Mouse (Mus musculus) lung, embryonic 16.5 days (tissue): ENCODE results near the gene Vps13d. TPM values are rescaled to one million over a fixed set of nuclear protein-coding genes. Genes with fewer than 3 reads are reported as not detected.

Source experiments
- ATAC-seq: fragments of 200-750 bp; cut with Nextera tagmentation; 2 replicates; pipeline ENCODE4 v1.8.0; 2017; ENCODE audit warnings: low read depth, mild to moderate bottlenecking, moderate library complexity
- H3K27ac ChIP-seq: fragments of 300-500 bp; sonication (generic); 2 replicates; pipeline ENCODE4 v1.5.1; 2014; ENCODE audit warnings: mild to moderate bottlenecking, control low read depth, low read length
- H3K27me3 ChIP-seq: fragments of 300-500 bp; sonication (generic); 2 replicates; pipeline ENCODE4 v1.6.1; 2014; ENCODE audit warnings: low read depth, low read length, mixed read lengths; ENCODE audit not compliant: control insufficient read depth, insufficient read depth
- H3K36me3 ChIP-seq: fragments of 300-500 bp; sonication (generic); 2 replicates; pipeline ENCODE4 v1.6.1; 2014; ENCODE audit warnings: low read length; ENCODE audit not compliant: control insufficient read depth, insufficient read depth
- H3K4me1 ChIP-seq: fragments of 300-500 bp; sonication (generic); replicated peaks from 2 replicates; pipeline ENCODE4 v1.6.1; 2014; ENCODE audit warnings: low read length, mixed read lengths; ENCODE audit not compliant: control insufficient read depth, insufficient read depth
- H3K4me2 ChIP-seq: fragments of 300-500 bp; sonication (generic); 2 replicates; pipeline ENCODE4 v1.6.1; 2014; ENCODE audit warnings: low read depth, low read length, control low read depth
- H3K4me3 ChIP-seq: fragments of 300-500 bp; sonication (generic); 2 replicates; pipeline ENCODE4 v1.5.1; 2014; ENCODE audit warnings: mild to moderate bottlenecking, low read length, control low read depth
- H3K9ac ChIP-seq: fragments of 300-500 bp; sonication (generic); 2 replicates; pipeline ENCODE4 v1.6.1; 2014; ENCODE audit warnings: low read length, control low read depth
- H3K9me3 ChIP-seq: fragments of 300-500 bp; sonication (generic); 2 replicates; pipeline ENCODE4 v1.6.1; 2016; ENCODE audit warnings: low read length; ENCODE audit not compliant: control insufficient read depth
- WGBS: fragments of 180-500 bp; shearing (Covaris S2); extraction: QIAGEN DNeasy Blood & Tissue Kit; methylation state at CpG from one replicate; pipeline ENCODE4 v1.1.7; 2014; 5-methylcytosine and 5-hydroxymethylcytosine counted together
- polyA plus RNA-seq: library from polyadenylated mRNA; unstranded; fragments of >200 nt; fragmentation: Nextera tagmentation; extraction: Ambion mirVana; gene quantifications from 2 replicates; pipeline ENCODE4 v1.2.1, GENCODE M21; 2015

The Vps13d gene
- polyA plus RNA-seq, 1 experiment from 2014 or later: 5.9 TPM

- no peak overlapping the region for H3K4me2 ChIP-seq
These were observed 139.0 kb downstream of the Vps13d start for GRCm38 (mm10) chr4:145055792-145056191.

GRCm38 (mm10) chr4:145054369-145054768 lies 140.4 kb downstream of the Vps13d start:
- H3K4me2 ChIP-seq: no peak overlapping the region
- WGBS: 64% methylated on average over 3 of the region's 3 CpGs
- H3K4me3 ChIP-seq: no peak overlapping the region
- H3K27ac ChIP-seq: no peak overlapping the region
- H3K9ac ChIP-seq: no peak overlapping the region
- peaks cover 15% of the 10 kb centered on the region; the same call in 1 of the 2 replicates for H3K36me3 ChIP-seq
- no peak for ATAC-seq
- H3K4me1 ChIP-seq: peaks cover 9% of the 10 kb centered on the region; the same call in 1 of the 2 replicates
- H3K27me3 ChIP-seq: no peaks in the 10 kb centered on the region
- H3K9me3 ChIP-seq: no peaks in the 10 kb centered on the region

More at GRCm38 (mm10) chr4:145055792-145056191, 139.0 kb downstream of the Vps13d start:
- H3K27me3 ChIP-seq: no peaks in the 10 kb centered on the region
- no peak overlapping the region for H3K27ac ChIP-seq
- no peak overlapping the region for H3K9ac ChIP-seq
- H3K36me3 ChIP-seq: peaks cover 20% of the 10 kb centered on the region; the same call in 1 of the 2 replicates
- H3K9me3 ChIP-seq: no peaks in the 10 kb centered on the region
- WGBS: 85% methylated on average over 3 of the region's 3 CpGs
- H3K4me3 ChIP-seq: no peak overlapping the region
- H3K4me1 ChIP-seq: peaks cover 9% of the 10 kb centered on the region; the same call in 1 of the 2 replicates
- no peak for ATAC-seq

DNA sequence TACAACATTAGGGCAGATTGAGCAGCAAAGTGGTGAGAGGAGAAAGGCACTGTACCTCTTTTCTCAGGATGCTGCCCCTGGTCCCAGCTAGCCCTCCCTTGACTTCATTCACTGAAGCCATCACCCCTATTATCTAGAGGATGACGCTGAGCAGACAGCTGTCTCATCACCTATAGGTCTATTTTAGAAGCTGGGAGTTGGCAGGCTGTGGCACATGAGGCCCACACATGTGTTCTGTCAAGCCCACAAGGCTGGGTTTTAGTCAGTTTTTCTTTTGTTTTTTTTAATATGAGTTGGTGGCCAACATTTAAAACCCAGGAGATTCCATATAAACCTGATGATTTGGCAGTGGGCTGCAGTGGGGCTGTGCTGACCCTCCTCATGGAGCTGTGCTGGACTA lies 142.1 kb downstream of the Vps13d start:
- peaks cover 9% of the 10 kb centered on the region; the same call in 1 of the 2 replicates for H3K4me1 ChIP-seq
- no peaks in the 10 kb centered on the region for H3K27me3 ChIP-seq
- H3K36me3 ChIP-seq: peaks cover 15% of the 10 kb centered on the region; the same call in 1 of the 2 replicates
- ATAC-seq: no peak
- no peak overlapping the region for H3K4me2 ChIP-seq
- no peak overlapping the region for H3K27ac ChIP-seq
- no peak overlapping the region for H3K9ac ChIP-seq
- no peaks in the 10 kb centered on the region for H3K9me3 ChIP-seq
- H3K4me3 ChIP-seq: no peak overlapping the region
- WGBS: 62% methylated on average over 1 of the region's 1 CpGs

GRCm38 (mm10) chr4:145052282-145052681 lies 142.5 kb downstream of the Vps13d start:
- H3K4me3 ChIP-seq: no peak overlapping the region
- H3K4me1 ChIP-seq: peaks cover 9% of the 10 kb centered on the region; the same call in 1 of the 2 replicates
- no peaks in the 10 kb centered on the region for H3K27me3 ChIP-seq
- no peak overlapping the region for H3K27ac ChIP-seq
- H3K9ac ChIP-seq: no peak overlapping the region
- no peaks in the 10 kb centered on the region for H3K9me3 ChIP-seq
- 60% methylated on average over 3 of the region's 3 CpGs for WGBS
- ATAC-seq: peak; percentile 49; the same call in 1 of the 2 replicates
- no peak overlapping the region for H3K4me2 ChIP-seq
- peaks cover 14% of the 10 kb centered on the region; the same call in 1 of the 2 replicates for H3K36me3 ChIP-seq

- no peaks in the 10 kb centered on the region for H3K9me3 ChIP-seq
- 67% methylated on average over 4 of the region's 4 CpGs for WGBS
- H3K4me2 ChIP-seq: no peak overlapping the region
- ATAC-seq: no peak
- H3K4me1 ChIP-seq: peaks cover 9% of the 10 kb centered on the region; the same call in 1 of the 2 replicates
- H3K27ac ChIP-seq: no peak overlapping the region
- H3K4me3 ChIP-seq: no peak overlapping the region
- no peaks in the 10 kb centered on the region for H3K27me3 ChIP-seq
- H3K36me3 ChIP-seq: peaks cover 12% of the 10 kb centered on the region
- no peak overlapping the region for H3K9ac ChIP-seq
These were observed 143.4 kb downstream of the Vps13d start for GRCm38 (mm10) chr4:145051209-145051969.

DNA sequence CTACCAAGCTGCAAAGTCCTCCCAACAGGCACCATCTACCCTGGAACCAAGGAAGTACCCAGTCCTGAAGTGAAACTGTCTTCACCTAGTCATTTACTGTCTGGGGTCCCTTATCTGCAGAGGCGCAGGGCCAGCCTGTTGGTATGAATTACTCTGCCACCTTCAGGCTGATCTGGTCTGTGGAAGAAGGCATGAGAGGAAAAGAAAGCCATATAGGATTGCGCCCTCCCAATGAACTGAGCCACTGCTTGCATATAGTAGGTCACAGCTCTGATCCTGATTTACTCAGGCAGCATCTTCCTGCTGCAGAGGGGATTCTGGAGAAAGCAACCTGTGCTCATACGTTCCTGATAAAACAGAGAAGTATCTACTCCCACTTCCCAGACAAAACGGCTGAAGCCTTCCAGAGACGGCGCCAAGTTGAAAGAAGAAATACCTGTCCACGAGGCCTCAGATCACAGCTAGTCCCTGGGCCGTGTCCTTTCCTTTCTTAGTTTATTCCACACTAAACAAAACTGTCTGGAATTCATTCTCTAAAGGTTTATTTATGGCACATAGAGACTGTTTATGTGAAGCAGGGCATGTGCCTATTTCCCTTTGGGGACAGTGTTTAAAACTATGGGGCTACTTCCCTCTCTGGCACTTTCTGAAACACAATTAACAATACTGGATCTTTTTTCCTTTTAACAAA lies 144.1 kb downstream of the Vps13d start:
- Histone ChIP-seq H3K9ac (no peak overlapping the region), H3K4me2 (no peak overlapping the region), H3K36me3 (peaks cover 8% of the 10 kb centered on the region), H3K27ac (no peak overlapping the region), H3K9me3 (no peaks in the 10 kb centered on the region), H3K4me1 (peaks cover 9% of the 10 kb centered on the region; the same call in 1 of the 2 replicates), H3K27me3 (no peaks in the 10 kb centered on the region), H3K4me3 (no peak overlapping the region)
- ATAC-seq: peak; percentile 71
- WGBS: 36% methylated on average over 8 of the region's 8 CpGs

DNA sequence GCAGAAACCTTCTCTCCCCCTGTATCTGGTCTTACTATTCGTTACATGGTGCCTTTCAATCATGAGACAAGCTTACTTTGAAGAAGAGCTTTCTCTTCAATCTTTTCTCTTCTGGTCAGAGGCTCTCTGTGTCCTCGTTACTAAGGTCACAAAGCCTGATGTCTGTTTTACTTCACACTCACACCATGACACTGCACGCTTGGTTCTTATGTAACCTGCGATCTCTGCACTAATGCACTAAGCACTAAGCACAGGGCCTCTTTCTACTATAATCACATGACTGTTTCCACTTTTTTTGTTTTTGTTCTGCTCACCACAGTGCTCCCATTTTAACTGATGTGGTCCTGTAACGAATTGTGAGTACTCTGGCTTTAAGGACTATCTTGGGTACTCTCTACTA lies 146.8 kb downstream of the Vps13d start:
- no peak overlapping the region for H3K4me3 ChIP-seq
- ATAC-seq: no peak
- H3K27me3 ChIP-seq: no peaks in the 10 kb centered on the region
- H3K9ac ChIP-seq: no peak overlapping the region
- no peaks in the 10 kb centered on the region for H3K9me3 ChIP-seq
- H3K27ac ChIP-seq: no peak overlapping the region
- H3K36me3 ChIP-seq: peaks cover 5% of the 10 kb centered on the region; the same call in 1 of the 2 replicates
- H3K4me1 ChIP-seq: peaks cover 8% of the 10 kb centered on the region; the same call in 1 of the 2 replicates
- 83% methylated on average over 5 of the region's 5 CpGs for WGBS
- no peak overlapping the region for H3K4me2 ChIP-seq

DNA sequence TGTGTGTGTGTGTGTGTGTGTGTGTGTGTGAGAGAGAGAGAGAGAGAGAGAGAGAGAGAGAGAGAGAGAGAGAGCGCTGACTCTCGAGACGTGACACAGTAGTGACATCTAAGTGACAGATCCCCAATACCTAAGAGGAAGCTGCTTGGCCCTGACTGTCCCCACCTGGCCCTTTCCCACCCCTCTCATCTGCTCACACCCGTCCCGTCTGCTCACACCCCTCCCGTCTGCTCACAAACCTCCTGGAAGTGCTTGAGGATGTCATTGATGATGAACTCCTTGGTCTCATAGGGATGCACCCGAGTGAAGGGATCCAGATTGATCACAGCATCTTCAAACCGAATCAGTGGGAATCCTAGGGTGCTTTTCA lies 148.8 kb downstream of the Vps13d start:
- Histone ChIP-seq H3K4me3 (no peak overlapping the region), H3K4me1 (no peaks in the 10 kb centered on the region; the same call in 1 of the 2 replicates), H3K4me2 (no peak overlapping the region), H3K9ac (no peak overlapping the region), H3K9me3 (no peaks in the 10 kb centered on the region), H3K27ac (no peak overlapping the region), H3K36me3 (peaks cover 5% of the 10 kb centered on the region; the same call in 1 of the 2 replicates), H3K27me3 (no peaks in the 10 kb centered on the region)
- ATAC-seq: no peak
- WGBS: 73% methylated on average over 8 of the region's 8 CpGs

DNA sequence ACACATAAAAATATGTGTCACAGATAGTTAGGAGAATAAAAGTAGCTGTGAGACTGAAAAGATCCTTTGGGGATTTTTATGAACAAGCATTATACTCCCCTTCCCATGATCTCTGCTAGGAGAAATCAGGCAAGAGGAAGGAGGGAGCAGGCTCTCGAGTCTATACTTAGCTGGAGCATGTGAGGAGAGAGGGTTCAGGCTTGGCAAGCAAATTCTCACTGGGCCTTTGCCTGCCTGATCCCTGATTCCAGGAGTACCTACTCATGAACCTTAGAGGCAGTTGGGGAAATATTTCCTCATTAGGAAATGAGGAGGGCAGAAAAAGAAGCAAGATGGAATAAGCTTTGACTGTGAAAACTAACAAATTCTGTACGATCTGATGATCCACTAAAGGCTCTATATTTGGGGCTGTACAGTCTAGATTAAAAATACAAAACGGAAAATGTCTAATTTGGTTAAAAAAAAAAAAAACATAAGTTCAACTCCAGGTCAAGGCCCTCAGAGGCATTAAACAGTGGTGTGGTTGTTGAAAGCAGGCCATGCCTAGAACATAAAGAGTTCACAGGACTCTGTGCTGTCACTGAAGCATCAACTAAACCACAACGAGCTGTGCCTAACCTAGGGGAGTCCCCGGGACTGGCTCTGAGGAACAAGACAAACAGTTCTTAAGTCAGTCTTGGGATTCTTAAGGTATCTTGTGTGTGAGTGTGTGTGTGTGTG lies 149.3 kb downstream of the Vps13d start:
- H3K36me3 ChIP-seq: peaks cover 5% of the 10 kb centered on the region; the same call in 1 of the 2 replicates
- no peak overlapping the region for H3K9ac ChIP-seq
- no peak overlapping the region for H3K4me2 ChIP-seq
- H3K4me3 ChIP-seq: no peak overlapping the region
- no peaks in the 10 kb centered on the region for H3K27me3 ChIP-seq
- 44% methylated on average over 5 of the region's 5 CpGs for WGBS
- no peak overlapping the region for H3K27ac ChIP-seq
- H3K9me3 ChIP-seq: no peaks in the 10 kb centered on the region
- ATAC-seq: no peak
- no peaks in the 10 kb centered on the region for H3K4me1 ChIP-seq
